Mouse (Mus musculus) hindbrain, embryonic 16.5 days (tissue): Measurements from ENCODE around the gene Ptgfrn. TPM values are rescaled to one million over a fixed set of nuclear protein-coding genes. Genes with fewer than 3 reads are reported as not detected.
A peak's percentile ranks its signal among the peaks of the same experiment; 100 is the strongest.

Experiments used
- ATAC-seq: fragments of 200-750 bp; cut with Nextera tagmentation; 2 replicates; pipeline ENCODE4 v1.8.0; 2017; ENCODE audit warnings: moderate TSS enrichment, moderate library complexity
- H3K27ac ChIP-seq: fragments of 300-500 bp; sonication (generic); 2 replicates; pipeline ENCODE4 v1.5.1; 2014; ENCODE audit warnings: low read depth, mild to moderate bottlenecking, control low read depth, low read length, moderate library complexity
- H3K27me3 ChIP-seq: fragments of 300-500 bp; sonication (generic); replicated peaks from 2 replicates; pipeline ENCODE4 v1.6.1; 2014; ENCODE audit warnings: low read length; ENCODE audit not compliant: control insufficient read depth, insufficient read depth
- H3K36me3 ChIP-seq: fragments of 300-500 bp; sonication (generic); 2 replicates; pipeline ENCODE4 v1.6.1; 2014; ENCODE audit warnings: mild to moderate bottlenecking, low read length, moderate library complexity, mixed read lengths; ENCODE audit not compliant: control insufficient read depth, insufficient read depth
- H3K4me1 ChIP-seq: fragments of 300-500 bp; sonication (generic); 2 replicates; pipeline ENCODE4 v1.6.1; 2014; ENCODE audit warnings: low read depth, low read length; ENCODE audit not compliant: control insufficient read depth, insufficient read depth
- H3K4me2 ChIP-seq: fragments of 300-500 bp; sonication (generic); 2 replicates; pipeline ENCODE4 v1.6.1; 2014; ENCODE audit warnings: mild to moderate bottlenecking, low read length, control low read depth, moderate library complexity
- H3K4me3 ChIP-seq: fragments of 300-500 bp; sonication (generic); 2 replicates; pipeline ENCODE4 v1.5.1; 2014; ENCODE audit warnings: mild to moderate bottlenecking, low read length, control low read depth, moderate library complexity
- H3K9ac ChIP-seq: fragments of 300-500 bp; sonication (generic); 2 replicates; pipeline ENCODE4 v1.6.1; 2014; ENCODE audit warnings: low read depth, mild to moderate bottlenecking, control low read depth, low read length, moderate library complexity
- H3K9me3 ChIP-seq: fragments of 300-500 bp; sonication (generic); 2 replicates; pipeline ENCODE4 v1.6.1; 2014; ENCODE audit warnings: mild to moderate bottlenecking, low read length, moderate library complexity; ENCODE audit not compliant: control insufficient read depth
- WGBS: fragments of 180-500 bp; shearing (Covaris S2); extraction: QIAGEN DNeasy Blood & Tissue Kit; methylation state at CpG from one replicate; pipeline ENCODE4 v1.1.7; 2014; 5-methylcytosine and 5-hydroxymethylcytosine counted together
- polyA plus RNA-seq: library from polyadenylated mRNA; unstranded; fragments of >200 nt; fragmentation: Nextera tagmentation; extraction: Ambion mirVana; gene quantifications from 2 replicates; pipeline ENCODE4 v1.2.1, GENCODE M21; 2015

Ptgfrn gene
- polyA plus RNA-seq, 1 experiment from 2014 or later: 3.1 TPM

DNA sequence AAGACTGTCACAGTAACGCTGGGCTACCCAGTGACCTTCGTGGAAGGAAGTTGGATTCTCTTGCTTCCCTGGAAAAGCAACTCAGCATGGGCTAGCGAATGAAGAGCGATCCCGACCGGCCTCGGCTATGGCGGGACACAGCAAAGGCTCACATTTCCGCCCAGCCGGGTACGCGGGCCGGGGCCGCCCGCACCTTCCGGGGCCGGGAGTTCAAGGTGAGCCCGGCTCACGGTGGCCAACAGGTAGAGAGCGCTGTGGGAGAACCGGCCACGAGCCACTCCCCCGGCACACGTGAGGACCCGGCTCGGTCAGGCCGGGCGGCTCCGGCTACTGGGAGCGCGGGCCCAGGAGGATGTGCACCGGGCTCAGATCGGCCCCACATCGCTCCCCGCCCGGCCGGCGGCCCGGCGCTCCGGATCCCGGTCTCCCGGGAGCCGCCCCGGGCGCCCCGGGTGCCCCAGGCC, 488 bp downstream of the Ptgfrn start:
- Histone ChIP-seq H3K9ac (peak overlapping the region; percentile 94), H3K4me1 (peaks cover 27% of the 10 kb centered on the region), H3K27ac (peak overlapping the region; percentile 80), H3K4me2 (peak overlapping the region; percentile 96), H3K9me3 (no peaks in the 10 kb centered on the region), H3K36me3 (no peaks in the 10 kb centered on the region), H3K4me3 (peak overlapping the region; percentile 88), H3K27me3 (no peaks in the 10 kb centered on the region)
- peak; percentile 61 for ATAC-seq
- WGBS: under 1% methylated on average over 30 of the region's 47 CpGs

DNA sequence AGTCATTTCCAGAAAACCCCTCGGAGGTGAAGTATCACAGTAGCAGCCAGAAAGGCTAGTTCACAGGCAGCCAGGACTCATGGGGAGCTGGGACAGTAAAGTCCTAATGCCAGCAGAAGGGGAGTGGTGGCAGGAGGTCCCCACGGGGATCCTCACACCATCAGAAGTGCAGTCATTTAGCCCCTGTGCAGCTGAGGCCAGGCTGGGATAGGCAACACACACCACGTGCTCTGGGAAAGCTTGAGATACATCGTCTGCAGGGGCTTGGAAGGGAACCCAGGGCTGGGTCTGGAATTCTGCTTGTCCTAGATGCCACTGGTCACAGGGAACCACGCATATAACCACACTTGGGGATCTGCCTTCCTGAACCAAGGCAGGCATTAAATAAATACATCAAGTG, 1.2 kb downstream of the Ptgfrn start:
- Histone ChIP-seq H3K27ac (no peak overlapping the region), H3K27me3 (no peaks in the 10 kb centered on the region), H3K9ac (peak overlapping the region; percentile 94; the same call in 1 of the 2 replicates), H3K36me3 (no peaks in the 10 kb centered on the region), H3K9me3 (no peaks in the 10 kb centered on the region), H3K4me2 (peak overlapping the region; percentile 96), H3K4me3 (peak overlapping the region; percentile 88), H3K4me1 (peaks cover 27% of the 10 kb centered on the region)
- ATAC-seq: no peak
- WGBS: 21% methylated on average over 5 of the region's 5 CpGs

- H3K4me3 ChIP-seq: no peak overlapping the region
Measured at GRCm38 (mm10) chr3:101108282-101108681, 1.8 kb downstream of the Ptgfrn start.

DNA sequence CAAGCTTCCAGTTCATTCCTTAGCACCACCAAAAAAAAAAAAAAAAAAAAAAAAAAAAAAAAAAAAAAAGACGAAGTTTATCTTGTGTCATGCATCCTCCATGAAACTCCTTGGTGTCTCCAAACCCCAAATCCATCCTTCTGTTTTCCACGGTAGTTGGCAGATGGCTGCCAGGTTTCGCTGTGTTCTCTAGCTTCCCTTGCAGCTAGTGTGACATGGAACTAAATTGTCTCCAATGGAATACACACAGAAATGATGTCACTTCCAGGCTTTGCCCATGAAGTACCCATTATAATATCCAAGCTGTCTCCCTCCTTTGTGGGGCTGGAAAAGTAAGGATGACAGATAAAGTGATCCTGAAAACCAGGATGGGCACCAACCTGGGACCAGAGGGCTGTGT, 3.8 kb downstream of the Ptgfrn start:
- Histone ChIP-seq H3K36me3 (no peaks in the 10 kb centered on the region), H3K9me3 (no peaks in the 10 kb centered on the region), H3K4me2 (no peak overlapping the region), H3K4me1 (peaks cover 27% of the 10 kb centered on the region), H3K9ac (no peak overlapping the region), H3K4me3 (no peak overlapping the region), H3K27ac (no peak overlapping the region), H3K27me3 (no peaks in the 10 kb centered on the region)
- 82% methylated on average over 3 of the region's 3 CpGs for WGBS
- ATAC-seq: no peak

More at GRCm38 (mm10) chr3:101108282-101108681, 1.8 kb downstream of the Ptgfrn start:
- no peaks in the 10 kb centered on the region for H3K9me3 ChIP-seq
- H3K9ac ChIP-seq: no peak overlapping the region
- no peak for ATAC-seq
- peaks cover 27% of the 10 kb centered on the region for H3K4me1 ChIP-seq
- no peaks in the 10 kb centered on the region for H3K27me3 ChIP-seq
- H3K27ac ChIP-seq: no peak overlapping the region
- peak overlapping the region; percentile 96 for H3K4me2 ChIP-seq
- no peaks in the 10 kb centered on the region for H3K36me3 ChIP-seq
- WGBS: 68% methylated on average over 3 of the region's 3 CpGs

GRCm38 (mm10) chr3:101105486-101105885, 4.6 kb downstream of the Ptgfrn start:
- H3K4me2 ChIP-seq: peak overlapping the region; percentile 22
- no peak overlapping the region for H3K9ac ChIP-seq
- H3K36me3 ChIP-seq: no peaks in the 10 kb centered on the region
- no peaks in the 10 kb centered on the region for H3K27me3 ChIP-seq
- H3K4me3 ChIP-seq: no peak overlapping the region
- H3K27ac ChIP-seq: peak overlapping the region; percentile 13; the same call in 1 of the 2 replicates
- no peaks in the 10 kb centered on the region for H3K9me3 ChIP-seq
- H3K4me1 ChIP-seq: peaks cover 21% of the 10 kb centered on the region
- WGBS: 53% methylated on average over 11 of the region's 11 CpGs
- no peak for ATAC-seq

DNA sequence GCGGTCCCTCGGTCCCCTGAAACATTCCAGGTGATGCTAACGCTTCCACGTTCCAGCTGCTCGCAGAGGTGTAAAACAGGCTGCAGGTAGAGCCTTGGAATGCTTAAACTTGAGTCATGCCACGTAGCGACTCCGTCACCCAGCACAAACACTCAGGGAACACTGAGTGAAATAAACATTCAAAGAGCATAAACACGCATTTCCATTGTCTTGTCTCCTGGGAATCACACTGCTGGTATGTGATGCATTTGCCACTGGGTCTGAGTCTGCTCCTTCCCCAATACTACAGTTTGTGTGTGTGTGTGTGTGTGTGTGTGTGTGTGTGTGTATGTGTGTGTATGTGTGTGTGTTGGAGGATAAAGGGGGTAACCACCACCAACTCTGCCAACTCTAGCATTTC, 5.2 kb downstream of the Ptgfrn start:
- Histone ChIP-seq H3K27ac (no peak overlapping the region), H3K4me1 (peaks cover 18% of the 10 kb centered on the region), H3K27me3 (no peaks in the 10 kb centered on the region), H3K9me3 (no peaks in the 10 kb centered on the region), H3K4me2 (no peak overlapping the region), H3K4me3 (no peak overlapping the region), H3K36me3 (no peaks in the 10 kb centered on the region), H3K9ac (no peak overlapping the region)
- ATAC-seq: no peak
- WGBS: 84% methylated on average over 9 of the region's 9 CpGs

GRCm38 (mm10) chr3:101103770-101104169, 6.3 kb downstream of the Ptgfrn start:
- H3K4me1 ChIP-seq: peaks cover 13% of the 10 kb centered on the region
- 81% methylated on average over 9 of the region's 9 CpGs for WGBS
- no peak overlapping the region for H3K4me3 ChIP-seq
- no peaks in the 10 kb centered on the region for H3K27me3 ChIP-seq
- ATAC-seq: no peak
- no peak overlapping the region for H3K4me2 ChIP-seq
- no peak overlapping the region for H3K27ac ChIP-seq
- no peak overlapping the region for H3K9ac ChIP-seq
- H3K36me3 ChIP-seq: no peaks in the 10 kb centered on the region
- H3K9me3 ChIP-seq: no peaks in the 10 kb centered on the region

DNA sequence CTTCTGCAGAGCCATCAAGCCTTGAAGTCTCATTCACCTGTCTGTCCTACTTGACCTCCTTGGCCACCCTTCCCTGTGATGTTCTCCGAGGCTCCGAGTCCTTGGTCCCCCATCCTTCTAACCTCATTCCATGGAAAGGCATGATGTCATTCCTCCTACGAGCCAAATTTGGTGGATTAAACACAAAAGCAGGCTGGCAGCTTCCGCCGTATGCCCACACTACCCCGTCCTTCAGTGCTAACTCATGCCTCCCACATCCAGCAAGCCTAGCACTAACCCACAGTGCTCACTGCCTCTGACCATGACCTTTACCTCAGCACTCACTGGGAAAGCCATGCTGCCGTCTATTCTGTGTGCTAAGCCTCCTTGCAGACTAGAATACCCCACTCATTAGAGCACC, 8.0 kb downstream of the Ptgfrn start:
- Histone ChIP-seq H3K27ac (no peak overlapping the region), H3K9ac (no peak overlapping the region), H3K4me3 (no peak overlapping the region), H3K4me1 (peaks cover 6% of the 10 kb centered on the region), H3K27me3 (no peaks in the 10 kb centered on the region), H3K36me3 (no peaks in the 10 kb centered on the region), H3K4me2 (no peak overlapping the region), H3K9me3 (no peaks in the 10 kb centered on the region)
- ATAC-seq: no peak
- WGBS: 88% methylated on average over 7 of the region's 7 CpGs

GRCm38 (mm10) chr3:101101184-101101583, 8.9 kb downstream of the Ptgfrn start:
- Histone ChIP-seq H3K4me2 (no peak overlapping the region), H3K9me3 (no peaks in the 10 kb centered on the region), H3K27me3 (no peaks in the 10 kb centered on the region), H3K36me3 (no peaks in the 10 kb centered on the region), H3K9ac (no peak overlapping the region), H3K4me3 (no peak overlapping the region), H3K27ac (no peak overlapping the region), H3K4me1 (peaks cover 6% of the 10 kb centered on the region)
- ATAC-seq: no peak
- 85% methylated on average over 7 of the region's 7 CpGs for WGBS
